Mouse (Mus musculus): ENCODE measurements around the gene Gch1. TPM values are rescaled to one million over a fixed set of nuclear protein-coding genes. Genes with fewer than 3 reads are reported as not detected.

Gch1 gene
- polyA plus RNA-seq (2021) = 2.2 TPM

DNA sequence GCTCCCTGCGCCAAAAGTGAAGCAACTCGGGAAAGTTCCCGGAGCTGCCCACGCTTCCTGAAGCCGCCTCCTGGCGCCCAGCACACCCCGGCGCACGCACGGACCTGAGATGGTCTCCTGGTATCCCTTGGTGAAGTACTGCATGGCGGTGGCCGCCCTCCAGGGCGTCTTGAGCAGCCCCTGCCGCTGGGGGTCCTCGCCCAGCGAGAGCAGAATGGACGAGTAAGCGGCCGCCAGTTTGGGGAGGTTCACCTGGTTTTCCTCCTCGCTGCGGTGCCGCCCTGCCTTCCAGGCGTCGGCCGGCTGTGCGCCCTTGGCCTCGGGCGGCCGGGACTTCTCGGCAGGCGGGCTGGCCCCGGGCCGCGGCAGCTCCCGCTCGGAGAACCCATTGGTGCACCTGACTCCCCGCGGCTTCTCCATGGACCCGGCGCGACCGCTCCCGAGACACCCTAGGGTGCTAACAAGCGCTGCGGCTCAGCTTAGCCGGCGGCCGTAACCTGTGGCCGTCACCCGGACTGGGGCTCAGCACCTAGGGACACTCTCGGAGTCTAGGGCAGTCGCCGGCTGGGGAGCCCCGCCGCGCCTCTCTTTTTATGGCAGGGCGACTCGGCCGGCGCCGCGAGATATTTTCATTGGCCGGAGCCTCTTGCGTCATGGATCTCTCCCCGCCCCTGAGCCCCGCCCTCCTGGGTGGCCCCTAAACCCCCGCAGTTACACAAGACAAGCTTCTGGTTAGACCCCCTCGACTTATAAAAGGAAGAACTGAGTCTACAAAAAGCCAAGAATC, at the start of gene Gch1:
TSS of gene Gch1 (minus strand) at position 566 of the 787 bp plus-strand sequence.
- no peaks in the 10 kb centered on the region for H3K27me3 ChIP-seq
- ATAC-seq (peak; percentile 89), DNase-seq (ENCODE audit: low read depth, low spot score) (no peak)
- POLR2A ChIA-PET = interaction anchor here (1.1 kb wide), 1 partner anchor 10 kb away, joined by 3 read pairs; no protein-coding TSS in a partner anchor
- CTCF ChIA-PET = no interaction called here
- in situ Hi-C loops (cut with MboI; ENCODE audit: low pct_unique_long_range_greater_than_20kb) = no loop called here
- TF ChIP-seq CTCF (IDR thresholded peaks at IDR 0.05) = peak; percentile 43

DNA sequence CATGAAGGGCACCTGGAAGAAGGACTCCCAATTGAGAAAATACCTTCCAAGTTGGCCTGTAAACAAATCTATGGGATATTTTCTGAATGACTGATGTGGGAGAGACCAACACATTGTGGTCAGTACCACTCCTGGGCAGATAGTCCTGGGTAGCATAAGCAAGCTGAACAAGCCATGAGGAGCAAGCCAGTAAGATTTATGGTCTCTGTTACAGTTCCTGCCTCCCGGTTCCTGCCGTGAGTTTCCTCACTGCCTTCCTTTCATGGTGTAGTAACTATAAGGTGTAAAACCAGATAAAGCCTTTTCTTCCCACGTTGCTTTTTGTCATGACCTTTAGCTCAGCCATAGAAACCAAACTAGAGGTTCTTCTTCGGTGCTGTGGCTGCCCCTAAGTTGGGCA, 48.1 kb upstream of the Gch1 start:
- POLR2A ChIA-PET = no interaction called here
- ATAC-seq = no peak
- no peak for TF ChIP-seq CTCF (IDR thresholded peaks at IDR 0.05)
- CTCF ChIA-PET = no interaction called here
- no peaks in the 10 kb centered on the region for H3K27me3 ChIP-seq
- in situ Hi-C loops (cut with MboI; ENCODE audit: low pct_unique_long_range_greater_than_20kb) = no loop called here
- DNase-seq (ENCODE audit: low read depth, low spot score) = no peak

DNA sequence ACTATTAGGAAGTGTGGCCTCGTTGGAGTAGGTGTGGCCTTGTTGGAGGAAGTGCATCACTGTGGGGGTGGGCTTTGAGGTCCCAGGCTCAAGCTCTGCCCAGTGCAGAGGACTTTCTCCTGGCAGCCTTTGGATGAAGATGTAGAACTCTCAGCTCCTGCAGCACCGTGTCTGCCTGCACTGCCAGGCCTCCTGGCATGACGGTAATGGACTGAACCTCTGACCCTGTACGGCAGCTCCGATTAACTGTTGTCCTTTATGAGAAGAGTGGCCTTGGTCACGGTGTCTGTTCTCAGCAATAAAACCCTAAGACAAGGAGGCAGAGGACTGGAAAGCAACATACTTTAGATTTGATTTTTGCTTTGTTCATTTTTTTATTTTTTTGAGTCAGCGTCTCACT, 47.3 kb upstream of the Gch1 start:
- H3K27me3 ChIP-seq = no peaks in the 10 kb centered on the region

DNA sequence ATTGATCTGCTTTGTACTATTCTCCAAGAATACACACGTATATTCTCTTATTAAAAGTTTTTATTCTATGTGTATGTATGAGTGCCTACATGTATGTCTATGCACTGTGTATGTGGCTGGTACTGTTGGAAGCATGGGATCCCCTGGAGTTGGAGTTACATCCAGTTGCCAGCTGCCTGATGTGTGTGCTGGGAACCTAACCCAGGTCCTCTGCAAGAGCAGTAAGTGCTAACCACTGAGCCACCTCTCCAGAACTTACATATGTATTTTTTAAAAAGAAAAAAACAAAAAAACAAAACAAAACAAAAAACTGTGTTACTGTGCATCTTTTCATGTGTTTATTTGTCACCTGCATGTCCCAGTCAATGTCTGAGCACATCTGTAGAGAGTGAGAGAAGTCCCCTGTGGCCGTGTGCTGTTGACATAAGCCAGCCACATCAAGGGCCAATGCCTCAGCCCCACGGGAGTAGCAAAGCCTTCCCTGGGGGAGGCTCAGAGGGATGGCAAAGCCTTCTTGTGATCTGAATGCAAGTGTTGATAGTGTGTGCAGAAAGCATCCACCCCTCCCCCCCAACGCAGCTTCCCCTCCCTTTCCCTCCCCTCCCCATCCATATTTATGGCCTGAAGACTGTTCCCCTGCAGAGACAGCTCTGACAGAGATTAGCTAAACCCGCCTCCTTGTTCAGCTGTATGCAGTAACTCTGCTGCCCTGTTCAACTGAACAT, 45.5 kb upstream of the Gch1 start:
- POLR2A ChIA-PET = no interaction called here
- no peaks in the 10 kb centered on the region for H3K27me3 ChIP-seq
- CTCF ChIA-PET = interaction anchor here (0.8 kb wide), 1 partner anchor 267 kb away, joined by 3 read pairs; no protein-coding TSS in a partner anchor
- ATAC-seq = no peak
- no peak for TF ChIP-seq CTCF (IDR thresholded peaks at IDR 0.05)
- DNase-seq (ENCODE audit: low read depth, low spot score) = no peak
- in situ Hi-C loops (cut with MboI; ENCODE audit: low pct_unique_long_range_greater_than_20kb) = no loop called here

More for the DNA sequence above, 47.3 kb upstream of the Gch1 start:
- TF ChIP-seq CTCF (IDR thresholded peaks at IDR 0.05) = no peak
- no peak for DNase-seq (ENCODE audit: low read depth, low spot score)
- POLR2A ChIA-PET = no interaction called here
- ATAC-seq = no peak
- CTCF ChIA-PET = no interaction called here
- in situ Hi-C loops (cut with MboI; ENCODE audit: low pct_unique_long_range_greater_than_20kb) = no loop called here

DNA sequence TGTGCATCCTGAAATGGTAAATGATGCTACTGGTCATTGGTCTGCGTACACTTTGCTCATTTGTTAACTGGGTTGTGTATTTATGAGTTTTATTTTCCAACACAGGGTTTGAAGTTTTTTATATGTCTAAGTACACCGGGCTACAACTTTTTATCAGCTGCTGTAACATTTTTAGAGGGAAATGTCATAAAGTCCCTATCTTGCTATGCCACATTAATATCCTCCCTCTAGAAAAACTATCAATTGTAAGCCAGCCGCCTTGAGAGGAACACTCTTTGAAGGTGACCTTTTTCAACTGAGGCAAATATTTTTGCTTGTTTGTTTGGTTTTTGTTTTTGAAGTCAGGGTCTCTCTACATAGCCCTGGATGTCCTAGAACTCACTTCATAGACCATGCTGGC, 44.8 kb upstream of the Gch1 start:
- no peaks in the 10 kb centered on the region for H3K27me3 ChIP-seq
- in situ Hi-C loops (cut with MboI; ENCODE audit: low pct_unique_long_range_greater_than_20kb) = no loop called here
- POLR2A ChIA-PET = no interaction called here
- no peak for DNase-seq (ENCODE audit: low read depth, low spot score)
- CTCF ChIA-PET = no interaction called here
- no peak for TF ChIP-seq CTCF (IDR thresholded peaks at IDR 0.05)
- ATAC-seq = no peak

DNA sequence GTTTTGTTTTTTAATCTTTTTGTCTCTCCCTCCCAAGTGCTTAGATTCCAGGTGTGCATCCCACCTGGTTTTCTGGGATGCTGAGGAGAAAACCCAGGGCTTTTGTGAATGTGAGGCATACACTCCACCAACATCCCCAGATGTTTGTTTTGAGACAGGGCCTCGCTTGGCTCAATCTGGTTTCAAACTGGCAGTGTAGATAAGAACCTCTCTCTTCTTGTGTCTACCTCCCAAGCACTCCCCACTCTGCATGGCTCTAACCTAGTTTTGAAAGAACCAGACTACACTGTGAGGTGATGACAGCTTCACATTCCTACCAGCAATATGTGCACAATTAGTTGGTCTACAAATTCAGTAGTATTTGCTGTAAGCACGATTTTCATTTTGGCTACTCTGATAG, 44.4 kb upstream of the Gch1 start:
- in situ Hi-C loops (cut with MboI; ENCODE audit: low pct_unique_long_range_greater_than_20kb) = no loop called here
- ChIA-PET CTCF (interaction anchor here (0.9 kb wide), 1 partner anchor 17 kb away, joined by 3 read pairs; no protein-coding TSS in a partner anchor), POLR2A (no interaction called here)
- DNase-seq (ENCODE audit: low read depth, low spot score) (no peak), ATAC-seq (no peak)
- no peaks in the 10 kb centered on the region for H3K27me3 ChIP-seq
- TF ChIP-seq CTCF (IDR thresholded peaks at IDR 0.05) = no peak

DNA sequence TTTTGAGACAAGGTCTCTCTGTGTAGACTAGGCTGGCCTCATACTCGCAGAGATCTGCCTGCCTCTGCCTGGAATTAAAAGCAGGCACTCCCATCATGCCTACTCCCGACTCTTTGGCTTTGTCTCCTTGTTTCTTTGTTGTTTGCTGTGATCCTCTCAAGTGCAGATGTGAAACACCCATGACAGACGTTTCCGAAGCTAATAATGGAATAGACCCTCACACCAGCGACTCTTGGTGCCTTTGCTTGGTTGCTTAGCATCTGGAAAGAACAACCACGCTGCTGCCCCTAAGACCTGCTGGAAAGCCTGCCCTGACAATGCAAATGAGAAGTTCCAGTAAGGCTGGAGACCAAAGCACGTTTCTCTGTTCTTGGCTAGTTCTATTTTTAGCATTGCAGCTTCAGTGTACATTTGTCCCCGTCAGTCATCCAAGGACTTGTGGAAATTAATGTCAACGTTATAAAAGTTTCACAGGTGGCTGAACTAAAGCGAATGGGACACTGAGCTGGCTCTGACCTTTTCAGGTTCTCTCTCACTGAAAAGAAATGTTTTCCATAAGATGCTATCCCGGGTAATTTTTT, 40.7 kb upstream of the Gch1 start:
- ATAC-seq (no peak), DNase-seq (ENCODE audit: low read depth, low spot score) (no peak)
- TF ChIP-seq CTCF (IDR thresholded peaks at IDR 0.05) = no peak
- CTCF ChIA-PET = no interaction called here
- in situ Hi-C loops (cut with MboI; ENCODE audit: low pct_unique_long_range_greater_than_20kb) = no loop called here
- no peaks in the 10 kb centered on the region for H3K27me3 ChIP-seq
- POLR2A ChIA-PET = no interaction called here

DNA sequence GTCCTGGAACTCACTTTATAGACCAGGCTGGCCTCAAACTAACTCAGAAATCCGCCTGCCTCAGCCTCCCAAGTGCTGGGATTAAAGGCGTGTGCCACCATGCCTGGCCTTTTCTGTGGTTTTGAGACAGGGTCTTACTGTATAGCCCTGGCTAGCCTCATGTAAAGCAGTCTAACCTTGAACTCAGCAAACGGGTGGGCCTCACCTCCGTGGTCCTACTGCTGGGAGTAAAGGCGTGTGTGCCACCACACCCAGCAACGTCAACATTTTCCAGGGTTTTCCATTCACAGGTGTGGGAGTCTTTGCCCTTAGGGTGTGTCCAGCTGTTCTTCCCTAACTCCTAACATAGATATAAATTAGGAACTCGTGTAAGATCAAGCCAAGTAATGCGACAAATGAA, 36.7 kb upstream of the Gch1 start:
- POLR2A ChIA-PET = no interaction called here
- in situ Hi-C loops (cut with MboI; ENCODE audit: low pct_unique_long_range_greater_than_20kb) = no loop called here
- no peaks in the 10 kb centered on the region for H3K27me3 ChIP-seq
- DNase-seq (ENCODE audit: low read depth, low spot score) (no peak), ATAC-seq (no peak)
- CTCF ChIA-PET = no interaction called here
- TF ChIP-seq CTCF (IDR thresholded peaks at IDR 0.05) = no peak

DNA sequence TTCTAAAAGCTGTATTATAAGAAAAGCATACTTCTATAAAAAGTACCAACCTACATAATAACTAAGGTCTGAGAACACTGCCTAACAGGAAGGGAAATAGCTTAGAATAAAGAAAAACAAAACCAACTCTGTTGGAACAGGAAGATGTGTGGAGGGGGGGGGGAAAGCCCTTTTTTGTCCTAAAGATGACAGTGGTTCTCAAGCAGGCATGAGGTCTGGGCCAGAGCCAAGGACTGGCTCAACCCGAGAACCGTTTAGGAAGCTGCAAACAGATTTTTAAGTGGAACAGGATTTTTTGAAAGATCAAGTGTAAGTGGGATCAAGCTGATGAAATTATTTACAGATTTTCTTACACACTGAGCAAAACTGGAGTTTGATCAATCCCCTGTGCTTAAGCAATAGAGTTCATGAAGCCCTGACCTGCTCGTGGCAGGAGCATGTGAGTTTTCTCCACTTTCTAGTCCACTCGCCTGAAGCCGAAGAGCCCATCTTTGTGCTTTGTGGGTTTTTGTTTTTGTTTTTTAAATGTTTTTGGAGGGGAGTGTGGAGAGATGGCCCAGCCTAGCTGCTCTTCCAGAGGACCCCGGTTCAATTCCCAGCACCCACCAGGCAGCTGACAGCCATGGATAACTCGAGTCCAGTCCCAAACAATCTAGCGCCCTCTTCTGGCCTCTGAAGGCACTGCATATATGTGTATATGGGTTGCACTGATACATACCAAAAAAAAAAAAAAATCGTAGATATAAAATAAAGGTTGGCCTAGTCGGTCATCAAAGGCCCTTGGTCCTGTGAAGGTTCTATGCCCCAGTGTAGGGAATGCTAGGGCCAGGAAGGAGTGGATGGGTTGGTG, 35.5 kb upstream of the Gch1 start:
- H3K27me3 ChIP-seq = no peaks in the 10 kb centered on the region
- POLR2A ChIA-PET = interaction anchor here (0.9 kb wide), 1 partner anchor 10 kb away, joined by 3 read pairs; no protein-coding TSS in a partner anchor
- no peak for DNase-seq (ENCODE audit: low read depth, low spot score)
- CTCF ChIA-PET = interaction anchor here (1.7 kb wide), 1 partner anchor 32 kb away, joined by 4 read pairs; no protein-coding TSS in a partner anchor
- no peak for ATAC-seq
- peak; percentile 19 for TF ChIP-seq CTCF (IDR thresholded peaks at IDR 0.05)
- in situ Hi-C loops (cut with MboI; ENCODE audit: low pct_unique_long_range_greater_than_20kb) = no loop called here

DNA sequence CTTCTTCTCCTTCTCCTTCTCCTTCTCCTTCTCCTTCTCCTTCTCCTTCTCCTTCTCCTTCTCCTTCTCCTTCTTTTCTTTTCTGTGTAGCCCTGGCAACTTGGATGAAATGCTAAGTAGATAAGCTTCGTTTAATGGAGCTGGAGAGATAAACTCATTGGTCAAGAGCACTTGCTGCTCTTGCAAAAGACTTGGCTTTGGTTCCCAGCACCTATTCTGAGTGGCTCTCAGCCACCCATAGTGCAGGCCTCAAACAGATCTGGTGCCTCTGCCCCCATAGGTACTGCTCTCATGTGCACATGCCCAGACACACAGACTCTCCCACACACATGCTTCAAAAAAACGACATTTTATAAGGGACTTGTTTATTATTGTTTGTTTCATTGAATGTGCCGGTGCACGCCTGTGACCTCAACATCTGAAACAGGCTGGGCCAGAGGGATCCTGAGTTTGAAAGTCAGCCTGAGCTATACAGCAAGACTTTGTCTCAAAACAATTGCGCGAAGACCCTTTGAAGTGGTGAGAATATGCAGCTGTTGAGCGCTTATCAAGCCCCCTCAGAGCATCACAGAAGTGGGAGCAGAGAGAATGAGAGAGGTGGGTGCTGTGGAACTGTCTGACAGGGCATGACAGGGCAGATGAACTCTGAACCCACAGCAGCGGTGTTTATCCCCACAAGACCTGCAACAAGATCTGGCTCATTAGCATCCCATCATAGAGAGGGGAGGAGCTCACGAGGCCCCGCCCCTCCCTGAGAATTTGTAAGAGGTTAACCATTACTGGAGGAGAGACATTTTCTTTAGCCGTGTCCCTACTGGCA, 33.6 kb upstream of the Gch1 start:
- ATAC-seq = no peak
- DNase-seq (ENCODE audit: low read depth, low spot score) = no peak
- CTCF ChIA-PET = no interaction called here
- POLR2A ChIA-PET = no interaction called here
- in situ Hi-C loops (cut with MboI; ENCODE audit: low pct_unique_long_range_greater_than_20kb) = no loop called here
- no peak for TF ChIP-seq CTCF (IDR thresholded peaks at IDR 0.05)
- H3K27me3 ChIP-seq = no peaks in the 10 kb centered on the region
